Mouse (Mus musculus) cortical plate, adult 2 months (tissue): Measurements from ENCODE around the gene Olfr113.

Experiments used
- CTCF ChIP-seq: fragments of 200-500 bp; IDR thresholded peaks from 2 replicates; pipeline ENCODE4 v1.5.1; 2011; ENCODE audit warnings: mild to moderate bottlenecking, control low read depth, low read length; ENCODE audit not compliant: insufficient read depth; ENCODE audit errors: extremely low read depth
- POLR2A ChIP-seq: fragments of 200-500 bp; IDR thresholded peaks from 2 replicates; pipeline ENCODE4 v1.6.1; 2011; ENCODE audit warnings: mild to moderate bottlenecking, low read length, control low read depth; ENCODE audit not compliant: insufficient read depth; ENCODE audit errors: extremely low read depth

DNA sequence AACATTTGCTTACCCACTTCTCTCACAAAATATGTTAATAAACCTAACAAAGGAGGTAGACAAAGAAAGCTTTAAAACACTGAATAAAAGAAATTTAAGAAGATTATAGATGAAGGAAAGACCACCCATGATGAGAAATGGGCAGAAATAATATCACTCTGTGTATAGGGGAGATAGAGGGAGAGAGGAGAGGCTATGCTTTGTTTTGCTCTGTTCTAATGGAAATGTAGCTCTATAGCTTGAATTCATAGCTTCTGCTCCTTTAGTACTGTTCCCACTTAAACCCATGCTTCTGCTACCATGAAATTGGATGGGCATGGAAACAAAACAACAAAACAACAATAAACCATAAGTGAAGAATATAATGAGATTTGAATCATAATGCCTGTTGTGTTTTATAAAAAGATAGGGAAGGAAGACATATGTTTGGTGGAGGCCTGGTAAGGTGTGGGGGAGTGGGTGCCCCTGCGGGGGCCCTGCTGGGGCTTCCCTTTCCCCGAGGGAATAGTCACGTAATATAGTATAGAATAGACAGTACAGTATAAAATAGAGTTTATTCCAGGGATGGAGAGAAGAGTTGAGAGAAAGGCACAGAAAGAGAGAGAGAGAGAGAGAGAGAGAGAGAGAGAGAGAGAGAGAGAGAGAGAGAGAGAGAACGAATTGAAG lies 35.9 kb downstream of the Olfr113 start:
- TF ChIP-seq POLR2A = no peak
- TF ChIP-seq CTCF = no peak
